Mouse (Mus musculus) CH12.LX (cell line): Measurements from ENCODE around the gene Npas1. TPM values are rescaled to one million over a fixed set of nuclear protein-coding genes. Genes with fewer than 3 reads are reported as not detected.

ENCODE experiments used
- DNase-seq: peaks from one replicate; pipeline ENCODE4 v3.0.0-alpha.2; 2013; ENCODE audit errors: extremely low read depth
- H3K27ac ChIP-seq: 2 replicates; pipeline ENCODE4 v1.5.1; 2012; ENCODE audit warnings: low read depth, mild to moderate bottlenecking, control low read depth, moderate library complexity; ENCODE audit not compliant: insufficient read depth
- H3K27me3 ChIP-seq: replicated peaks from 2 replicates; pipeline ENCODE3; 2012; ENCODE audit warnings: inconsistent platforms
- H3K36me3 ChIP-seq, 2 experiments: replicated peaks in 1 of 2; 2 replicates each; pipeline versions ENCODE3 to v1.6.1; 2012; ENCODE audit warnings: inconsistent platforms in 1 of 2, low read length in 1 of 2, mild to moderate bottlenecking in 1 of 2, mixed read lengths in 1 of 2, moderate library complexity in 1 of 2; ENCODE audit not compliant: control insufficient read depth in 1 of 2, insufficient read depth in 1 of 2
- H3K4me1 ChIP-seq, 2 experiments: 2 replicates each; pipeline ENCODE4 v1.6.1; 2012; ENCODE audit warnings: inconsistent platforms in 1 of 2, moderate library complexity in 1 of 2; ENCODE audit not compliant: insufficient read depth in 2 of 2, control insufficient read depth in 1 of 2
- H3K4me2 ChIP-seq: 2 replicates; pipeline ENCODE4 v1.6.1; 2012; ENCODE audit warnings: low read depth, mild to moderate bottlenecking, control low read depth; ENCODE audit not compliant: poor library complexity, insufficient read depth, severe bottlenecking
- H3K4me3 ChIP-seq, 3 experiments: fragments of 150-350 bp in 1 of 3; sonication (generic) in 1 of 3; replicated peaks in 1 of 3; 2 replicates each; pipeline versions ENCODE3 to v1.5.1; 2011 to 2012; ENCODE audit warnings: low read depth in 2 of 3, low read length in 2 of 3, mild to moderate bottlenecking in 2 of 3, moderate library complexity in 2 of 3, control low read depth in 1 of 3, improper control_type of control experiment in 1 of 3, inconsistent platforms in 1 of 3, mixed read lengths in 1 of 3; ENCODE audit not compliant: poor library complexity in 1 of 3
- H3K79me2 ChIP-seq: replicated peaks from 2 replicates; pipeline ENCODE4 v1.6.1; 2012; ENCODE audit warnings: mild to moderate bottlenecking, moderate library complexity; ENCODE audit not compliant: control insufficient read depth, poor library complexity, insufficient read depth, severe bottlenecking; ENCODE audit errors: extremely low read depth
- H3K9ac ChIP-seq: 2 replicates; pipeline ENCODE4 v1.6.1; 2012; ENCODE audit warnings: low read depth, mild to moderate bottlenecking, control low read depth, moderate library complexity; ENCODE audit not compliant: insufficient read depth
- H3K9me3 ChIP-seq: replicated peaks from 2 replicates; pipeline ENCODE3; 2012; ENCODE audit warnings: low read length, inconsistent platforms, mixed read lengths
- BHLHE40 ChIP-seq: IDR thresholded peaks from 2 replicates; pipeline ENCODE4 v1.6.1; 2011; ENCODE audit warnings: mild to moderate bottlenecking, low read depth, low read length, improper control_type of control experiment
- CHD1 ChIP-seq: IDR thresholded peaks from 2 replicates; pipeline ENCODE4 v1.6.1; 2012; ENCODE audit warnings: low read depth, low read length, improper control_type of control experiment, inconsistent platforms
- ELF1 ChIP-seq: IDR thresholded peaks from 2 replicates; pipeline ENCODE4 v1.6.1; 2014; ENCODE audit warnings: low read depth, mild to moderate bottlenecking, inconsistent platforms, low read length, improper control_type of control experiment
- HCFC1 ChIP-seq: IDR thresholded peaks from 2 replicates; pipeline ENCODE4 v1.6.1; 2012; ENCODE audit warnings: low read depth, mild to moderate bottlenecking, inconsistent platforms, low read length, improper control_type of control experiment
- IRF4 ChIP-seq: IDR thresholded peaks from 2 replicates; pipeline ENCODE4 v1.6.1; 2014; ENCODE audit warnings: low read depth, mild to moderate bottlenecking, inconsistent platforms, low read length, improper control_type of control experiment
- MAZ ChIP-seq: IDR thresholded peaks from 2 replicates; pipeline ENCODE4 v1.6.1; 2012; ENCODE audit warnings: low read depth, mild to moderate bottlenecking, inconsistent platforms, low read length, improper control_type of control experiment, moderate library complexity
- MXI1 ChIP-seq: IDR thresholded peaks from 2 replicates; pipeline ENCODE4 v1.6.1; 2011; ENCODE audit warnings: mild to moderate bottlenecking, low read depth, low read length, improper control_type of control experiment
- NRF1 ChIP-seq: IDR thresholded peaks from 2 replicates; pipeline ENCODE4 v1.6.1; 2014; ENCODE audit warnings: low read depth, mild to moderate bottlenecking, inconsistent platforms, low read length, improper control_type of control experiment, moderate library complexity
- POLR2A ChIP-seq: IDR thresholded peaks from 2 replicates; pipeline ENCODE4 v1.6.1; 2011; ENCODE audit warnings: low read depth, mild to moderate bottlenecking, improper control_type of control experiment, low read length
- TBP ChIP-seq: conservative IDR thresholded peaks from 2 replicates; pipeline ENCODE4 v1.6.1; 2011; ENCODE audit warnings: low read depth, low read length, improper control_type of control experiment
- ZC3H11A ChIP-seq: IDR thresholded peaks from 2 replicates; pipeline ENCODE4 v1.6.1; 2012; ENCODE audit warnings: low read depth, mild to moderate bottlenecking, inconsistent platforms, low read length, improper control_type of control experiment
- dilution Hi-C: fragments of 300-500 bp; cut with MboI; formaldehyde crosslinking; loops from 2 replicates; pipeline ENCODE4 v1.14.3; 2020; ENCODE audit warnings: low sequenced_read_pairs; ENCODE audit not compliant: extremely low pct_unique_long_range_greater_than_20kb, extremely low pct_ligation_motif_present
- in situ Hi-C: fragments of 300-500 bp; cut with MboI; formaldehyde crosslinking; loops from 3 replicates; pipeline ENCODE4 v1.14.3; 2019; ENCODE audit warnings: low sequenced_read_pairs, low pct_ligation_motif_present, low pct_unique_long_range_greater_than_20kb, mixed read lengths
- polyA plus RNA-seq: library from polyadenylated mRNA; unstranded; fragments of >175 nt; gene quantifications from 2 replicates; pipeline ENCODE4 v1.2.1, GENCODE M21; 2012; ENCODE audit warnings: low read depth; ENCODE audit not compliant: insufficient read length
- total RNA-seq, 2 experiments: library from RNA; depleted of rRNA; stranded (reverse); fragments of 300-350 nt in 1 of 2; fragments of >200 nt in 1 of 2; gene quantifications; 2 replicates each; pipeline ENCODE4 v1.2.3; 2012 to 2014

Gene Npas1
- total and polyA plus RNA-seq, 3 experiments = 0.08 to 0.56 TPM; not detected in 1

- Histone ChIP-seq H3K4me2 (no peak overlapping the region), H3K79me2 (no peaks in the 10 kb centered on the region), H3K36me3 (peaks cover 2 to 30% of the 10 kb centered on the region in 2 experiments), H3K4me3 (no peak overlapping the region), H3K9me3 (no peaks in the 10 kb centered on the region), H3K4me1 (peaks cover 5 to 6% of the 10 kb centered on the region in 2 experiments; a peak in 3 of 4 replicates), H3K27ac (no peak overlapping the region), H3K9ac (no peak overlapping the region), H3K27me3 (peaks cover 3% of the 10 kb centered on the region)
- dilution Hi-C loops = no loop called here
- in situ Hi-C loops = no loop called here
- TF ChIP-seq NRF1 = no peak
- TF ChIP-seq HCFC1 = no peak
- no peak for TF ChIP-seq CHD1
- TF ChIP-seq POLR2A = no peak
- TF ChIP-seq ELF1 = no peak
- TF ChIP-seq IRF4 = no peak
- TF ChIP-seq MAZ = no peak
- no peak for TF ChIP-seq ZC3H11A
- DNase-seq = no peak
These were observed 16.4 kb downstream of the Npas1 start for GRCm38 (mm10) chr7:16461151-16461550.

- H3K4me2 ChIP-seq = no peak overlapping the region
- DNase-seq = no peak
- no peaks in the 10 kb centered on the region for H3K9me3 ChIP-seq
- peaks cover 3% of the 10 kb centered on the region for H3K27me3 ChIP-seq
- TF ChIP-seq POLR2A (no peak), BHLHE40 (peak; percentile 46; the same call in 1 of the 2 replicates)
- dilution Hi-C loops = no loop called here
- H3K79me2 ChIP-seq = no peaks in the 10 kb centered on the region
- in situ Hi-C loops = no loop called here
- H3K9ac ChIP-seq = no peak overlapping the region
- H3K4me1 ChIP-seq = peaks cover 5 to 6% of the 10 kb centered on the region in 2 experiments; a peak in 3 of 4 replicates
- H3K4me3 ChIP-seq = no peak overlapping the region
- H3K27ac ChIP-seq = no peak overlapping the region
- peaks cover 8 to 36% of the 10 kb centered on the region in 2 experiments for H3K36me3 ChIP-seq
These were observed 17.0 kb downstream of the Npas1 start for GRCm38 (mm10) chr7:16460566-16460965.

GRCm38 (mm10) chr7:16456289-16456688 is 21.2 kb downstream of the Npas1 start:
- Histone ChIP-seq H3K4me3 (no peak overlapping the region), H3K9me3 (no peaks in the 10 kb centered on the region), H3K36me3 (peaks cover 15 to 52% of the 10 kb centered on the region in 2 experiments), H3K9ac (no peak overlapping the region), H3K27ac (no peak overlapping the region), H3K4me1 (peaks cover 11 to 14% of the 10 kb centered on the region in 2 experiments), H3K4me2 (no peak overlapping the region), H3K27me3 (no peaks in the 10 kb centered on the region)
- dilution Hi-C loops = no loop called here
- TF ChIP-seq TBP = no peak
- TF ChIP-seq MXI1 = no peak
- TF ChIP-seq, all 38 proteins: peak for 0
- H3K79me2 ChIP-seq = no peaks in the 10 kb centered on the region
- in situ Hi-C loops = no loop called here
- DNase-seq = no peak
